Mouse (Mus musculus): ENCODE measurements around the gene Riiad1. TPM values are rescaled to one million over a fixed set of nuclear protein-coding genes. Genes with fewer than 3 reads are reported as not detected.

The Riiad1 gene
- polyA plus RNA-seq, 1 experiment from 2014 or later: 21.0 TPM

GRCm38 (mm10) chr3:94477981-94478422, 2.1 kb downstream of the Riiad1 start, which contains the start of gene Celf3:
Celf3 (plus strand) TSS chr3:94478295.
- Histone ChIP-seq H3K4me2 (peak within 1 kb of the TSS; percentile 78), H3K9me3 (no peaks in the 10 kb centered on the region), H3K9ac (peak within 1 kb of the TSS; percentile 89), H3K4me3 (peak within 1 kb of the TSS; percentile 73), H3K36me3 (peaks cover 9% of the 10 kb centered on the region; the same call in 1 of the 2 replicates), H3K4me1 (replicated peaks) (peaks cover 61% of the 10 kb centered on the region), H3K27me3 (no peaks in the 10 kb centered on the region), H3K27ac (replicated peaks) (peak within 1 kb of the TSS; percentile 89)
- 0% methylated on average over 14 of the region's 14 CpGs for WGBS
- ATAC-seq (ENCODE audit: low FRiP score, low read depth): peak; percentile 93

- WGBS: 18% methylated on average over 4 of the region's 4 CpGs
- Histone ChIP-seq H3K4me2 (peak overlapping the region; percentile 78), H3K27me3 (no peaks in the 10 kb centered on the region), H3K4me1 (replicated peaks) (peaks cover 61% of the 10 kb centered on the region), H3K4me3 (peak overlapping the region; percentile 73), H3K9me3 (no peaks in the 10 kb centered on the region), H3K36me3 (peaks cover 9% of the 10 kb centered on the region; the same call in 1 of the 2 replicates), H3K27ac (replicated peaks) (peak overlapping the region; percentile 89), H3K9ac (peak overlapping the region; percentile 89)
- no peak; the same call in none of the 2 replicates for ATAC-seq (ENCODE audit: low FRiP score, low read depth)
These were observed 2.7 kb downstream of the Riiad1 start for GRCm38 (mm10) chr3:94477444-94477843.

GRCm38 (mm10) chr3:94476301-94477035, 3.7 kb downstream of the Riiad1 start:
- Histone ChIP-seq H3K27ac (replicated peaks) (peak overlapping the region; percentile 89), H3K4me3 (no peak overlapping the region), H3K9me3 (no peaks in the 10 kb centered on the region), H3K27me3 (no peaks in the 10 kb centered on the region), H3K9ac (no peak overlapping the region), H3K36me3 (peaks cover under 1% of the 10 kb centered on the region; the same call in 1 of the 2 replicates), H3K4me1 (replicated peaks) (peaks cover 57% of the 10 kb centered on the region), H3K4me2 (no peak overlapping the region)
- WGBS: 63% methylated on average over 8 of the region's 8 CpGs
- ATAC-seq (ENCODE audit: low FRiP score, low read depth): no peak

GRCm38 (mm10) chr3:94473567-94474232, 6.4 kb downstream of the Riiad1 start:
- no peak overlapping the region for H3K4me2 ChIP-seq
- H3K27ac ChIP-seq (replicated peaks): no peak overlapping the region
- H3K27me3 ChIP-seq: no peaks in the 10 kb centered on the region
- no peak overlapping the region for H3K4me3 ChIP-seq
- H3K36me3 ChIP-seq: no peaks in the 10 kb centered on the region
- ATAC-seq (ENCODE audit: low FRiP score, low read depth): no peak
- no peaks in the 10 kb centered on the region for H3K9me3 ChIP-seq
- 70% methylated on average over 5 of the region's 5 CpGs for WGBS
- peaks cover 34% of the 10 kb centered on the region for H3K4me1 ChIP-seq (replicated peaks)
- H3K9ac ChIP-seq: no peak overlapping the region

GRCm38 (mm10) chr3:94473115-94473505, 7.0 kb downstream of the Riiad1 start:
- Histone ChIP-seq H3K9me3 (no peaks in the 10 kb centered on the region), H3K4me3 (no peak overlapping the region), H3K27me3 (no peaks in the 10 kb centered on the region), H3K4me1 (replicated peaks) (peaks cover 34% of the 10 kb centered on the region), H3K36me3 (no peaks in the 10 kb centered on the region), H3K27ac (replicated peaks) (no peak overlapping the region), H3K4me2 (peak overlapping the region; percentile 52), H3K9ac (0 out of 2 replicates have a peak overlapping the region, but pooled peaks have one; percentile 2)
- ATAC-seq (ENCODE audit: low FRiP score, low read depth): no peak
- 51% methylated on average over 10 of the region's 10 CpGs for WGBS

- Histone ChIP-seq H3K27me3 (no peaks in the 10 kb centered on the region), H3K4me2 (peak overlapping the region; percentile 52), H3K4me1 (replicated peaks) (peaks cover 34% of the 10 kb centered on the region), H3K27ac (replicated peaks) (no peak overlapping the region), H3K9ac (0 out of 2 replicates have a peak overlapping the region, but pooled peaks have one; percentile 2), H3K36me3 (no peaks in the 10 kb centered on the region), H3K9me3 (no peaks in the 10 kb centered on the region), H3K4me3 (peak overlapping the region; percentile 27)
- 12% methylated on average over 28 of the region's 28 CpGs for WGBS
- peak; percentile 15; the same call in 1 of the 2 replicates for ATAC-seq (ENCODE audit: low FRiP score, low read depth)
These were observed 7.6 kb downstream of the Riiad1 start for GRCm38 (mm10) chr3:94472447-94473114.

GRCm38 (mm10) chr3:94468931-94469330, 11.2 kb downstream of the Riiad1 start:
- no peak overlapping the region for H3K27ac ChIP-seq (replicated peaks)
- WGBS: 49% methylated on average over 3 of the region's 3 CpGs
- ATAC-seq (ENCODE audit: low FRiP score, low read depth): no peak

GRCm38 (mm10) chr3:94465632-94466430, 14.3 kb downstream of the Riiad1 start:
- 32% methylated on average over 13 of the region's 13 CpGs for WGBS
- H3K9ac ChIP-seq: peak overlapping the region; percentile 32; the same call in 1 of the 2 replicates

More at GRCm38 (mm10) chr3:94468931-94469330, 11.2 kb downstream of the Riiad1 start:
- no peak overlapping the region for H3K4me3 ChIP-seq
- H3K4me1 ChIP-seq (replicated peaks): peaks cover 44% of the 10 kb centered on the region
- H3K36me3 ChIP-seq: no peaks in the 10 kb centered on the region
- H3K9me3 ChIP-seq: no peaks in the 10 kb centered on the region
- H3K27me3 ChIP-seq: no peaks in the 10 kb centered on the region
- H3K4me2 ChIP-seq: no peak overlapping the region
- H3K9ac ChIP-seq: no peak overlapping the region

GRCm38 (mm10) chr3:94463926-94464578, 16.1 kb downstream of the Riiad1 start:
- 17% methylated on average over 11 of the region's 11 CpGs for WGBS
- Histone ChIP-seq H3K4me3 (no peak overlapping the region), H3K27me3 (no peaks in the 10 kb centered on the region), H3K36me3 (no peaks in the 10 kb centered on the region), H3K27ac (replicated peaks) (peak overlapping the region; percentile 92), H3K9me3 (no peaks in the 10 kb centered on the region), H3K4me2 (peak overlapping the region; percentile 24; the same call in 1 of the 2 replicates), H3K9ac (no peak overlapping the region), H3K4me1 (replicated peaks) (peaks cover 36% of the 10 kb centered on the region)
- ATAC-seq (ENCODE audit: low FRiP score, low read depth): peak; percentile 74

More at GRCm38 (mm10) chr3:94465632-94466430, 14.3 kb downstream of the Riiad1 start:
- Histone ChIP-seq H3K4me2 (no peak overlapping the region), H3K36me3 (no peaks in the 10 kb centered on the region), H3K4me3 (no peak overlapping the region), H3K27ac (replicated peaks) (peak overlapping the region; percentile 92), H3K9me3 (no peaks in the 10 kb centered on the region), H3K4me1 (replicated peaks) (peaks cover 36% of the 10 kb centered on the region), H3K27me3 (no peaks in the 10 kb centered on the region)
- ATAC-seq (ENCODE audit: low FRiP score, low read depth): peak; percentile 78

GRCm38 (mm10) chr3:94459834-94460233, 20.3 kb downstream of the Riiad1 start:
- no peak overlapping the region for H3K4me3 ChIP-seq
- H3K4me2 ChIP-seq: no peak overlapping the region
- H3K27ac ChIP-seq (replicated peaks): no peak overlapping the region
- H3K4me1 ChIP-seq (replicated peaks): peaks cover 23% of the 10 kb centered on the region
- H3K36me3 ChIP-seq: no peaks in the 10 kb centered on the region
- no peak overlapping the region for H3K9ac ChIP-seq
- no peaks in the 10 kb centered on the region for H3K9me3 ChIP-seq
- no peak for ATAC-seq (ENCODE audit: low FRiP score, low read depth)
- H3K27me3 ChIP-seq: no peaks in the 10 kb centered on the region
- 98% methylated on average over 2 of the region's 2 CpGs for whole genome bisulfite sequencing

All from hindbrain, embryonic 15.5 days (tissue).